Mouse (Mus musculus) bone marrow macrophage, adult 2 months (primary cell): ENCODE results near the gene Memo1.

Source experiments
- CTCF ChIP-seq: IDR thresholded peaks from 2 replicates; pipeline ENCODE4 v1.5.1; 2012; ENCODE audit warnings: low read depth, mild to moderate bottlenecking, low read length, moderate library complexity
- POLR2A ChIP-seq: IDR thresholded peaks from 2 replicates; pipeline ENCODE4 v1.6.1; 2012; ENCODE audit warnings: mild to moderate bottlenecking, low read depth, low read length, borderline replicate concordance

- TF ChIP-seq CTCF = no peak
- no peak for TF ChIP-seq POLR2A
Measured at GRCm38 (mm10) chr17:74288626-74289025, 6.7 kb downstream of the Memo1 start.
